Mouse (Mus musculus) bone marrow macrophage, adult 2 months (primary cell): ENCODE results near the gene Gpbp1l1.

ENCODE experiments used
- CTCF ChIP-seq: IDR thresholded peaks from 2 replicates; pipeline ENCODE4 v1.5.1; 2012; ENCODE audit warnings: low read depth, mild to moderate bottlenecking, low read length, moderate library complexity
- POLR2A ChIP-seq: IDR thresholded peaks from 2 replicates; pipeline ENCODE4 v1.6.1; 2012; ENCODE audit warnings: mild to moderate bottlenecking, low read depth, low read length, borderline replicate concordance

DNA sequence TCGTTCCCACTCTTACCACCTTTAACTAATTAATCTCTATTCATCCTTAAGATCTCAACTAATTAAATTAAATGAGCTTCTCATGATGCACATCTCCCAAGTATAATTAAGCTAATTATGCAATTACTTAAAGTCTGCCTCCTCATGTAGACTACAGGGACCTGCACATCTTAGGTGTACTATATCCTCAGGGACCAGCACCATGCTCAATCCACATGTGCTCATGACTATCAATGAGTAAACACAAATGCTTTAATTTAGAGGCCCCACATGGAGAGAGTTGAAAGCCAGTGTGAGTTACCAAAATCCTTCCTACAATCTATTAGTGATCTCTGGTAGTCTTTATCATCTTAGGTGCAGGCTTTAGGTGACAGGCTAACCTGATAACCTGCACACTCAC, 77.7 kb downstream of the Gpbp1l1 start:
- TF ChIP-seq CTCF, result no peak
- TF ChIP-seq POLR2A, result no peak
